Mouse (Mus musculus) hematopoietic stem cell, adult 5-6 weeks (primary cell): ENCODE data around the gene Rab9. TPM values are rescaled to one million over a fixed set of nuclear protein-coding genes. Genes with fewer than 3 reads are reported as not detected.

ENCODE experiments used
- ATAC-seq, 2 experiments: fragments of 125-278 bp in 1 of 2; replicated peaks in 1 of 2; 2 replicates each; pipeline ENCODE4 v1.8.0; 2016 to 2017; ENCODE audit warnings: inconsistent platforms in 2 of 2, mild to moderate bottlenecking in 2 of 2, moderate number of reproducible peaks in 2 of 2, low read depth in 1 of 2, moderate TSS enrichment in 1 of 2; ENCODE audit not compliant: low FRiP score in 2 of 2, poor library complexity in 2 of 2, severe bottlenecking in 2 of 2, insufficient read depth in 1 of 2, low TSS enrichment in 1 of 2
- total RNA-seq: library from RNA; stranded (forward); fragments of 172-1452, 232-1000 nt; gene quantifications from 2 replicates; pipeline ENCODE4 v1.2.3, GENCODE M21; 2017

The Rab9 gene
- total RNA-seq, 1 experiment from 2014 or later: 84.6 TPM

DNA sequence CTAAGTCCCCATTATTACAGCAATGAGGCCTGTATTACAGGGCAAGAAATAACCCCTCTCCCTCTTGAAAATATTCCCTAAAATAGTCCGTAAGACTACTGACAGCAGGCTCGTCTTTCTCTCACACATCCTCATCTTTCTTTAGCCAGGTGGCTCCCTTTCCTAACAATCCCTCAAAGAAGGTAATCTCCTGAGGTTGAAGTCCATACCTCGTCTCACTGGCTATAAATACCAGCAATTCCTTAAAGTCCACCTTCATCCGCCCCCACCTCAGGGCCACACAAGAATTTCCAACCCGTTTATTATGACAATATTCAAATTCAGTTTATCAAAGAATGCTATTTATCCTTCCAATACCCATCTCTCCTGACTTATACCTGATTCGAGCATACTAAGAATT lies 7.1 kb downstream of the Rab9 start:
- no peak for ATAC-seq

DNA sequence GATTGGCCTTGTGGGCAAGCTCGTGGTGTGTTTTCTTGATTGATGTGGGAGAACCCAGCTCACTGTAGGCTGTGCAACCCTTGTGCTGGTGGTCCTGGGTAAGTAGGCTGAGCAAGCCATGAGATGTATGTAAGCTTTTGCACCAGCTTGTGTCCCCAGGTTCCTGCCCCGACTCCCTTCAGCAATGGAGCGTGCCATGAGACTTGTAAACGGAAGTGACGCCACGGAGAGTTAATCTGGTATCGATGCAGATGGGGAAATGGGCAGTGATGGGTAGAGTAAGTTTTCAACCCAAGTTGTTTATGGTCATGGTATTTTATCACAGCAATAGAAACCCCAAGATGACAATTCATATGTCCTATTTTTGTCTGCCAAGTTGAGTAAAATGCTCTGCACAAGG lies 11.3 kb downstream of the Rab9 start:
- ATAC-seq: no peak

DNA sequence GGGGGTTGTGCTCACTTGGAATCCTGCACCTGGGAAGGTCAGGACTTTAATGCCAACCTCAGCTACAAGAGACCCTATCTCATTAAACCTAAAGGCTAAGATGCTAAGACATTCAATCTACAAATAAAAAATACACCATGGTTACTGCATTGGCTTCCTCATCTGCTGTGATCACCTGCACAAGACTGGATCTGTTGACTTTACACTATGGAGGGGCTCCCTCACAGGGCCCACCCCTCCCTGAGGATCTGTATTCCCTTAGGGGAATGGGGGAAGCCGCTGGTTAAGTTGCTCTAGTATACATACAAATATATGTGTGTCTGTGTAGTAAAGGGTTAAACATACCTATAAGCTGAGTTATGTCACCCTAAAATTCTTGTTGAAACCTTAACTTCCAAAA lies 24.1 kb downstream of the Rab9 start:
- no peak for ATAC-seq

DNA sequence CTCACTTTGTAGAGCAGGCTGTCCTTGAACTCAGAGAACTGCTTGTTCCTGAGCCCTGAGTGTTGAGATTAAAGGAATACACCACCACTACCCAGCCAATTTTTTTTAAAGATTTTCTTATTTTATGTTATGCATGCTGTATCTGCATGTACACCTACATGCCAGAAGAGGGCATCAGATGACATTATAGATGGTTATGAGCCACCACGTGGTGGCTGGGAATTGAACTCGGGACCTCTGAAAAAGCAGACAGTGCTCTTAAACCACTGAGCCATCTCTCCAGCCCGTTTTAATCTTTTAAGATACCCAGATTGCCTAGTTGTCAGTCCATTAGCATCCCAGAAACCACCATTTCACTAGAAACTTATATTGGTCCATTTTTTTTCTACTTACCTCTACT lies 25.3 kb downstream of the Rab9 start:
- no peak for ATAC-seq

DNA sequence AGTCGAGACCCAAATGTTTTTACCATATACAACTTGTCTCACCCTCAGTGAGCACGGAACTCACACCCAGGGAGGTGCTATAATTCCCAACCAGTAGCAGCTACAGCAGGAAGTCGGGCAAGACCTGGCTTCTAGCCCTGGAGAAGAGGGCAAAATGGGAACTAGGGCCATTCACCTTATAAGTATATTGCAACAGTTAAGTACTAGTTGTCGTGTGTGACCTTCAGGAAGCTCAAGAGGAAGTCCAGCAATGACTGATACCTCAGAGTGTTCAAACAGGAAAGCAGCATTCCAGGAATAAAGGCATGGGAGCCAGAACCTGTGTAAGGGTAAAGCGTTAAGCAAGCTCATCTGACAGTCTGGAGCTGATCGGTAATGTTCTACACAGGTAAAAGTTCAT lies 26.1 kb downstream of the Rab9 start:
- ATAC-seq: peak in 1 of 2 experiments; percentile 21; a peak in 1 of 4 replicates

DNA sequence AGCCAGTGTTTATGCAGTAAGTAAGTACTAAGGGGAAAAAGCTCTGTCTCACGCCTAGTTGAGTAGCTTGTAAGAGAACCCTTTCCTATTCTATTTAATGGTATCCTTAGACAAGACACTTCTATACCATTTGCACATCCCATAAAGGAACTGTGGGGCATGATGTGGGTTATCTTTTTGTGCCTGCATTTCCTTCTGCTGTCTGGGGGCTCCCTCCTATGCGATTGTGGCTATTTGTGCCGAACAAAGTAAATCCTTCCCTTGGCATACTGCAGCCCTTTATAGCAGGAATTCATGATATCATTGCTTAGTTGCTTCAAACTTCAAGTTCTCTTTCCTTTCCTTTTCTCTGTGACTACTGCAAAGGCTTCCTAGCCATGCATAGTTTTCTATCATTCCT lies 35.1 kb downstream of the Rab9 start:
- ATAC-seq: no peak

DNA sequence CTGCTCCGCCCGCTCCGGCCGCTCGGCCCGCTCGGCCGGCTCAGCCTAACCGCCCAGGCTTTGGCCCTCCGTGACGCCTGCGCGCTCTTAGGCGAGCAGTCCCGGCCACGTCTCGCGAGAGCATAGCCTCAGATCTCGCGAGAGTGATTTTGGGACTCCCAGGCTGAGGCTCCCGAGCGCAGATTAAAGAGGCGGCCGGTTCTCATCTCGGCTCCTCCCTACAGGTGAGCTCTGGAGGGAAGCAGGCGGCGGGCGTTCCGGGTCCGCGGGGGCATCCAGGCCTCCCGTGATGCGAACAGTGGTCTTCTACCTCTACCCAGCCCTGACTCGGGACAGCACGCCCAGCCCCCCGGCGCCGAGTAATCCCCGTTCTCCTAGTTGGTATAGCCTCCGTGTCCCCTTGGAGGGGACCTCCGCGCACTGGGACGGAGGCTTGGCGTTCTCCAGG lies 39.0 kb downstream of the Rab9 start, which contains the start of gene Ofd1:
Gene Ofd1 (minus strand): TSS at position 89 of the 448 bp plus-strand sequence.
- peak; percentile 94 to 97 for ATAC-seq

DNA sequence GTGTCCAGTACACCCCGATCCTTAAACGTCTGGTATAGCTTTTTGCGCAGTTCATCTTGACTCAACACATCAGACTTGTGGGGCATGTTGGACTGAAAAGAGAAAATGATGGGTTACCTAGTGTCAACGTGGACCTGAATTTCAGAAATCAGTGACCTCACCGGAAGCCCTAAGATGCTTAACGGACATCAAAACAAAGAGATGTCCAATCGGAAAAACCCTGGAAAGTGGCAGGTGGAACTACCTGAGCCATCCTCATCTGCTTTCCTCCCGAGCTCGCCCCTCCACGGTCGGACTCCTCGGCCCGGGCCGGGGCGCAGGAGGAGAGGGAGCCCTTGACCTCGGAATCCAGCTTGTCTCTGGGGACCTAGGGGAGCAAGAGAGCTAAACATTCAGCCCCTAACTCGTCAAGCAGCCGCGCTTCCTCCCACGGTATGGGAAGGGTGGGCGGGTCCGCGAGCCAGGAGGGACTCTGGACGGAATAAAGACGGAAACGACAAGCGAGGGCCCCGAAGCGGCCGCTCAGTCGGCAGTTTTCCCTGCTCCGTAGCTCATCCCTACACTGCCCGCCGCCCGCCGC lies 39.5 kb downstream of the Rab9 start, which contains the start of gene Trappc2:
Gene Trappc2 (plus strand): TSS at position 539 of the 580 bp plus-strand sequence.
- ATAC-seq: peak; percentile 22 to 46; a peak in 3 of 4 replicates

DNA sequence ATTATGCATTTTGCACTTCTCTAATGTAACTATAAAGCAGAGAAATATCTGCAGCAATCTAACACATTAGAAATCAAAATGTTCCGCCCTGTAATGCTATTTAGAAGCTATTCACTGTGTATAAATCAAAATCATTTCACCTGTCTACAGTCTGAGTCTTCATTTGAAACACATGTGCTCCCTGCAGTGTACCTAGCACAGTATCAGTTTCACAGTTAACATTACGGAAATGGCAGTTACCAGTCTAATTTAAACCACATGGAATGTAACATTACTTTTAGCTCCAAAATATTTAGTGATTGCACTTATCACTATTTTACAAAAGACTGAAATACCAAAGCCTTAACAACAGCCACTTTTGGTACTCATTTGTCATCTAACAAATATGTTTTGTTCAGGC lies 44.9 kb downstream of the Rab9 start:
- no peak for ATAC-seq

DNA sequence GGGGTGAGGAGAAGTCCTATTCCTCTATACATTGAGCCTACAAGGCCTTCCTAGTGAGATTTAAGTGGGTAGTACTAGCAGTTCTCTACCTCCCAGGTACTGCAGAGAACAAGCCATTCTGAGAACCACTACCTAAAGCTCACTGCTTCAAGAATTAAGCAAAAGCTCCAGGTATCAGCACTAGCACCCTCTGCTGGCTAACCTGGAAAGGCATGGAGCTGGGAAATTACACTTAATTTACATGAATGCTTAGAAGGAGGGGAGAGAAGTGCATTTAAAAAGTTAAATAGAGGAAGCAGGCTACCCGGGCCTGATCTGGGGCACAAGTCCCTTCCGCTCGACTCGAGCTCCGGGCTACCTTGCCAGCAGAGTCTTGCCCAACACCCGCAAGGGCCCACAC lies 63.5 kb downstream of the Rab9 start:
- ATAC-seq: peak; percentile 59 to 74

DNA sequence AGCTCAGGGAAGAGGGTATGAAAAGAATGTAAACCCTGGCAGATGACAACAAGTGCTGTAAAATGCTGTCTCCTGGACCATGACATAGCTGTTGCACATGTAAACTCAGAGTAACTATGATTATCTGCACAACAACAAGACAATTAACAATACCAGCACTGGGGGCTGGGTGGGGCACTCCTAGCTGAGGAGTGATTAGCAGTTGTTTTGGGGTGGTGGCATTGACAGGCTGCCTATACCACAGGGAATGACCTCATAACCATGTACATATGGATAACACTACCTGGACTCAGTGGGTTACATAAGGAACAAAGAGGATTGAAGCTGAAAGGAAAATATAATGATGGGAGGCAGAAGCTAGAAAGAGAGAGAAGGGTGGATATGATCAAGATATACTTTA lies 71.8 kb downstream of the Rab9 start:
- ATAC-seq: no peak

Other genes with a start within 250 kb of the Rab9 start
- 0.88 and 1.1 TPM in 2 replicates for gene Gpm6b, start 241.0 kb downstream of the Rab9 start, total RNA-seq
- gene Trappc2, start 39.3 kb downstream of the Rab9 start, total RNA-seq: 10.4 and 14.6 TPM in 2 replicates
- gene Ofd1, start 39.2 kb downstream of the Rab9 start, total RNA-seq: 18.2 and 18.9 TPM in 2 replicates
- 8.0 and 9.5 TPM in 2 replicates for gene Tceanc, start 38.7 kb upstream of the Rab9 start, total RNA-seq
- gene Egfl6, start 105.9 kb upstream of the Rab9 start, total RNA-seq: not detected in 2 replicates